Mouse (Mus musculus): ENCODE results near the gene Tmtc1.

DNA sequence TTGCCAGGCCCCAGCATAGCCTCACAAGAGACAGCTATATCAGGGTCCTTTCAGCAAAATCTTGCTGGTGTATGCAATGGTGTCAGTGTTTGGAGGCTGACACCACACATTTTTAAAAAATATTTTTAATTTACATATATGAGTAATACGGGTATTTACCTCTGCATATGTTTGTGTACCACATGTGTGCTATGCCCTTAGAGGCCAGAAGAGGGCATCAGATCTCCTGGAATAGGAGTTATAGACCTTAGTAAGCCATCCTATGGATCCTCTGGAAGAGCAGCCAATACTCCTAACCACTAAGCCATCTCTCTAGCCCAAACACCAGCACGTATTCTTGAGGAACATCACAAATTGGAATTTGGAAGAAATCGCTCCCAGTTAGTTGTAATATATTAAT, 48.9 kb downstream of the Tmtc1 start:
- no peak for TF ChIP-seq GATA1 (IDR thresholded peaks at IDR 0.05; ENCODE audit: low read length)
- no peak for TF ChIP-seq TAL1 (IDR thresholded peaks at IDR 0.05; ENCODE audit: low read length)

All from erythroblast, embryonic 14.5 days (primary cell).